Mouse (Mus musculus) cortical plate, adult 2 months (tissue): ENCODE results near the gene Prnd.

ENCODE experiments used
- CTCF ChIP-seq: fragments of 200-500 bp; IDR thresholded peaks from 2 replicates; pipeline ENCODE4 v1.5.1; 2011; ENCODE audit warnings: mild to moderate bottlenecking, control low read depth, low read length; ENCODE audit not compliant: insufficient read depth; ENCODE audit errors: extremely low read depth
- POLR2A ChIP-seq: fragments of 200-500 bp; IDR thresholded peaks from 2 replicates; pipeline ENCODE4 v1.6.1; 2011; ENCODE audit warnings: mild to moderate bottlenecking, low read length, control low read depth; ENCODE audit not compliant: insufficient read depth; ENCODE audit errors: extremely low read depth

DNA sequence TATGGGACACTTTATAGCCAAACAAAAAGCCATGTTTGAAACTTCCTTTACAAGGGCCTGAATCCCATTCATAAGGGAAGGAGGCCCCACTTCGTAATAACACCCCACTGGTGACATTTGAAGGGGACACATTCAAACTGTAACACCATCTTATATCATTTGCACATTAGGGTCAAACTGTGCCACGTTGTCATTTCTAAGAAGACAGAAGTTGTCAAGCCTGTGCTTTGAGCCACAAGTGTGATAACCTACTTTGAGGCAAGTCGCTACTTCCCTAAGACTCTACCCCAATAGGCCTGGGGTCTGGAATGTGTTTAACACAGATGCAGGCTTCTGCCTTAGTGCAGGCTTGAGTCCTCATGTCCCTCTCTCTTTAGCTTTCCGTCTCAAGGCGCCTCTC lies 43.4 kb upstream of the Prnd start:
- TF ChIP-seq CTCF (no peak), POLR2A (no peak)
